Mouse (Mus musculus) midbrain, embryonic 15.5 days (tissue): ENCODE measurements around the gene Itpr1. TPM values are rescaled to one million over a fixed set of nuclear protein-coding genes. Genes with fewer than 3 reads are reported as not detected.
"Not testable (repeated sequence)": the region's sequence is repeated elsewhere in the genome, so short reads cannot be mapped to it uniquely, and the experiment has no call there.

Experiments used
- ATAC-seq: fragments of 200-750 bp; cut with Nextera tagmentation; replicated peaks from 2 replicates; pipeline ENCODE4 v1.8.0; 2017; ENCODE audit warnings: moderate TSS enrichment
- H3K27ac ChIP-seq: fragments of 300-500 bp; sonication (generic); 2 replicates; pipeline ENCODE4 v1.5.1; 2015; ENCODE audit warnings: mild to moderate bottlenecking, inconsistent platforms
- H3K27me3 ChIP-seq: fragments of 300-500 bp; sonication (generic); replicated peaks from 2 replicates; pipeline ENCODE4 v1.6.1; 2015; ENCODE audit warnings: inconsistent platforms
- H3K36me3 ChIP-seq: fragments of 300-500 bp; sonication (generic); replicated peaks from 2 replicates; pipeline ENCODE4 v1.6.1; 2015; ENCODE audit warnings: inconsistent platforms
- H3K4me1 ChIP-seq: fragments of 300-500 bp; sonication (generic); 2 replicates; pipeline ENCODE4 v1.6.1; 2015; ENCODE audit warnings: inconsistent platforms
- H3K4me2 ChIP-seq: fragments of 300-500 bp; sonication (generic); 2 replicates; pipeline ENCODE4 v1.6.1; 2015; ENCODE audit warnings: inconsistent platforms, mild to moderate bottlenecking, moderate library complexity
- H3K4me3 ChIP-seq: fragments of 300-500 bp; sonication (generic); 2 replicates; pipeline ENCODE4 v1.5.1; 2015; ENCODE audit warnings: mild to moderate bottlenecking, inconsistent platforms
- H3K9ac ChIP-seq: fragments of 300-500 bp; sonication (generic); 2 replicates; pipeline ENCODE4 v1.6.1; 2015; ENCODE audit warnings: mild to moderate bottlenecking, inconsistent platforms
- H3K9me3 ChIP-seq: fragments of 300-500 bp; sonication (generic); 2 replicates; pipeline ENCODE4 v1.6.1; 2016; ENCODE audit warnings: inconsistent platforms
- WGBS: fragments of 180-500 bp; shearing (Covaris S2); methylation state at CpG from one replicate; pipeline ENCODE4 v1.1.7; 2015; ENCODE audit warnings: mixed read lengths; 5-methylcytosine and 5-hydroxymethylcytosine counted together
- polyA plus RNA-seq: library from polyadenylated mRNA; unstranded; fragments of >200 nt; fragmentation: Nextera tagmentation; extraction: Ambion mirVana; gene quantifications from 2 replicates; pipeline ENCODE4 v1.2.1, GENCODE M21; 2015

Itpr1 gene
- polyA plus RNA-seq, 1 experiment from 2014 or later = 4.7 TPM

DNA sequence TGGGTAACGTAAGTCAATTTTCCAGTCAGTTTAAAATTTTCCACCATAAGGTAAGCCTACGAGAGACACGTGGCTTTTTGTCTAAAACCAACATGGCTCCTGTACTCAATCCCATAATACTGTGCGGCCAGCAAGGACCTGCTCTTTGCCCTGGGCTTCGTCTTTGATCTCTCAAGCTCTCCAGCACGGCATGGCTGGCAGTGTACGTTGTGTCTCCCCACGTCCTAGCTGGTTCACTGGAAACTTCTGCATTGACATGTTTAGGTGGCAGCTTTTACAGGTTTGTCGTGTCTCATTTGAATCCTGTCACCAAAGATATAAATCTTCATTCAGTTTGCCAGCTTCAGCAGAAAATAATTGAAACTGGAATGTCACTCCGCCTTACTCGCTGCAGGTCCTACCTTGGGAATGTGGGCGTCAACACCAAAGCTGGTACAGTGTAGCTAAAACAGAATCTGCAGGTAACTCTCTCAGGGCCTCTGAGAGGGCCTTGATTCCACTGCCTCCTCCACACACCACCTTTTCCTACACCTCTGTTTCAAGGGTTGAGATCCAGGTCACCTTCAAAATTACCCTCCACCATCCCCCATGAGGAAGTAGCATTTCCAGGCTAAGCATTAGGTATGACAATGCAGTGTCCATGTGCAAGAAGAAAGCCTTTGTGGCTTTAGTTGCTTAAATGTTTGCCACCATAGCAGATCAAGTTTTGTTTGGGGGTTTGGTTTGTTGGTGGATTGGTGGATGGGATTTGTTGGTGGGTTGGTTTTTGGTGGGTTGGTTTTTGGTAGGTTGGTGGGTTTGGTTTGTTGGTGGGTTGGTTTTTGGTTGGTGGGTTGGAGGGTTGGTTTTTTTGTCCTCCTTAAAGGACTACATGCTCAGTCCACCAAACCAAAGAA lies 339.1 kb downstream of the Itpr1 start:
- Histone ChIP-seq H3K4me2 (no peak overlapping the region), H3K9ac (no peak overlapping the region), H3K4me3 (no peak overlapping the region), H3K4me1 (no peaks in the 10 kb centered on the region), H3K27me3 (no peaks in the 10 kb centered on the region), H3K36me3 (no peaks in the 10 kb centered on the region), H3K9me3 (no peaks in the 10 kb centered on the region), H3K27ac (no peak overlapping the region)
- no peak for ATAC-seq
- 90% methylated on average over 12 of the region's 12 CpGs for WGBS

DNA sequence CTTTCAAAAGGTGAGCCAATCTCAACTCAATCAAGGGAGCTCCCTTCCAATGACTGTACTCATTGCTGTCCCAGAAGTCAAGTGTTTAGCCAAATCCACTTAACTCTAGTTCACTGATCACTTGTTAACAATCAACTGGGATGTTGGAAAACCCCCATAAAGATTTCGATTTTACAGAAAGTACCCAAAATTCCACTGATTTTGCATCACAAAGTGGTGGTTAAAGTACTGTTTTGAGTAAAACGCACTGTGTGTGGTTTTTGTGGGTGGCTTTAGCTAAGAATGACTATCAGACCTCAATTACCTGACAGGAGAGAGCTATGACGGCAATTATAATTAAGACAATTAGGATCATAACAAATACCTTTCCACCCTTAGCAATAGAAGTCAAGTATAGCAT lies 340.1 kb downstream of the Itpr1 start:
- no peak for ATAC-seq
- 88% methylated on average over 3 of the region's 3 CpGs for WGBS

DNA sequence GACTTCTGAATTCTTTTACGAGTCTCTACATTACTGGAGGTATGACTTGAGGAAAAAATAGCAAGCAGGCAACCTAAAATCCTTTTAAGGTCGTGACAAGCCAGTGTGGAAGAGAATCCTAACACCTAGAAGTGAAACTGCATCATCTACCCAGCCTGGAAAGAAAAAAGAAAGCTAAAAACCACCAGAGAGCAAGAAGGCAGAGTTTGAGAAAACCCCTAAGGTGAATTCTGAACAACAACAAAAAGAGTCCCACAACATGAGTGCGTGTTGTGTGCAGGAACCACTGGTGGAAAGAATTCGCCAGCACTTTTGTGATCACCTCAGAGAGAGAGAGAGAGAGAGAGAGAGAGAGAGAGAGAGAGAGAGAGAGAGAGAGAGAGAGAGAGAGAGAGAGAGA lies 340.6 kb downstream of the Itpr1 start:
- Histone ChIP-seq H3K27ac (no peak overlapping the region), H3K36me3 (no peaks in the 10 kb centered on the region), H3K4me3 (no peak overlapping the region), H3K27me3 (no peaks in the 10 kb centered on the region), H3K9ac (no peak overlapping the region), H3K4me2 (no peak overlapping the region), H3K9me3 (no peaks in the 10 kb centered on the region), H3K4me1 (no peaks in the 10 kb centered on the region)
- 84% methylated on average over 4 of the region's 4 CpGs for WGBS
- ATAC-seq = no peak

More for the DNA sequence above, 340.1 kb downstream of the Itpr1 start:
- no peaks in the 10 kb centered on the region for H3K9me3 ChIP-seq
- no peak overlapping the region for H3K27ac ChIP-seq
- H3K4me1 ChIP-seq = no peaks in the 10 kb centered on the region
- H3K27me3 ChIP-seq = no peaks in the 10 kb centered on the region
- no peak overlapping the region for H3K9ac ChIP-seq
- no peaks in the 10 kb centered on the region for H3K36me3 ChIP-seq
- H3K4me3 ChIP-seq = no peak overlapping the region
- no peak overlapping the region for H3K4me2 ChIP-seq

DNA sequence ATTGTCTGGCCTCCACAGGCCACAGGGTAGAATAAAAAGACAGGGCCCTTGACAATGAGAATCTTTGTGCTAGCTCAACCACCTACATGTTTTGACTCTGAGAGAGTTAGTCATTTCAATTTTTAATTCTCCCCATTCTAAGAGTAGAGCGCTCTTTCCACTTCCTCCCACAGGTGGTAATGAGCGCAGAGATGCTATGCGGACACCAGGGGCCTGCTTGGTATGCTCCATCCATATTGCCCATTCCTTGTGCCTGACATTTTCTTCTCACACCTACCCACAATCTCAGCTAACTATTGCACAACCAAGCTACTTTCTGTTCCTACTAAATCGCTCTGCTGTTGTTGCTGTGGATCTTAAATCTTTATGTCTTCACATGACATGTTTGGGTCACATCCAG lies 341.5 kb downstream of the Itpr1 start:
- Histone ChIP-seq H3K9ac (no peak overlapping the region), H3K27ac (no peak overlapping the region), H3K4me3 (no peak overlapping the region), H3K4me2 (no peak overlapping the region), H3K27me3 (no peaks in the 10 kb centered on the region), H3K36me3 (no peaks in the 10 kb centered on the region), H3K9me3 (no peaks in the 10 kb centered on the region), H3K4me1 (no peaks in the 10 kb centered on the region)
- ATAC-seq = no peak
- WGBS = 96% methylated on average over 4 of the region's 4 CpGs

DNA sequence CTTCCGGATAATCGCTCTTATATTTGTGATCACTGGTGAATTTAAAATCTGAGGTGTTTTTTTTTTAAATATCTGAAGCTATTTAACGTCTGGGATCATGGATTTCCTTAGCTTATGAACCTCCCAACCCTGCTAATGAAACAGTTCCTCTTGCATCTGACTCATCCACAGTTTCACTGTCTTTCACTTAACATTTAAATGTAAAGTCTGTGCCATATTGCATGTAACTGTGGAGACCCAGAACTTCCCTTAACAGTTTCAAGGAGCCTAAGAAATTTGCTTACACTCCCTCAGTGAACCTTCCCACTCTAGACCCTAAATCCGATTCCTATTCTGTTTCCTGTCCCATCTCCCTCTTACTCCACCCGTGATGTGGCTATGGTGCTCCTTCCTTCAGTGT lies 342.0 kb downstream of the Itpr1 start:
- Histone ChIP-seq H3K4me1 (no peaks in the 10 kb centered on the region), H3K4me3 (no peak overlapping the region), H3K9me3 (no peaks in the 10 kb centered on the region), H3K27ac (no peak overlapping the region), H3K27me3 (no peaks in the 10 kb centered on the region), H3K4me2 (no peak overlapping the region), H3K9ac (no peak overlapping the region), H3K36me3 (no peaks in the 10 kb centered on the region)
- no peak for ATAC-seq
- WGBS = 84% methylated on average over 5 of the region's 5 CpGs

DNA sequence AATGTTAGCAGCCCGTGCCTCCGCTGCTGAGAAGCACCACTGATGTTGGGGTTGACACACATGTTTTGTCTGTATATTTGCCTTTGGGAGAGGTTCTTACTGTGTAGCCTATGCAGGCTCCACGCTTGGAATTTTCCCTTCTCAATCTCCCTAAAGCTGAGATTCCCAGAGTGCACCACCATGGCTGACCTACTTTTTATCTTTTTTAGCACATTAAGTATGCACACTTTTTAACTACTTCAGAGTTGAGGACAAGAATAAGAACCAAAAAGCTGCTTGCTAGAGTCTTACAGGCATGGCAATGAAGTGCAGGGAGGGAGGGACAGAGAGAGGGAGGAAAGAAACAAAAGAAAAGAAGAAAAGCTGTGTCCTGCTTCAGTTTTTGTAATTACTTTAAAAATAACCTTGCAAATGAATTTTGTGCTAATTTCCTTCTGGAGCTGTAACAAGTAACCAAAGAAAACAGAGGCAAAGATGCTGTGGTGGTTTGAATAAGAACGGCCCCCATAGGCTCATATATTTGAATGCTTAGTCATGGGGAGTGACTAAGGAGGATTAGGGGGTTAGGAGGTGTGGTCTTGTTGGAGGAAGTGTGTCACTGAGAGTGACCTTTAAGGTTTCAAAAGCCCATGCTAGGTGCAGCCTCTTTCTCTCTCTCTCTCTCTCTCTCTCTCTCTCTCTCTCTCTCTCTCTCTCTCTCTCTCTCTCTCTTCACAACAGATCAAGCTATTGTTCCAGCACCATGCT lies 344.9 kb downstream of the Itpr1 start:
- Histone ChIP-seq H3K36me3 (no peaks in the 10 kb centered on the region), H3K4me2 (no peak overlapping the region), H3K27me3 (no peaks in the 10 kb centered on the region), H3K4me3 (no peak overlapping the region), H3K9me3 (no peaks in the 10 kb centered on the region), H3K27ac (no peak overlapping the region), H3K9ac (no peak overlapping the region), H3K4me1 (no peaks in the 10 kb centered on the region)
- ATAC-seq = no peak
- 92% methylated on average over 4 of the region's 4 CpGs for WGBS

DNA sequence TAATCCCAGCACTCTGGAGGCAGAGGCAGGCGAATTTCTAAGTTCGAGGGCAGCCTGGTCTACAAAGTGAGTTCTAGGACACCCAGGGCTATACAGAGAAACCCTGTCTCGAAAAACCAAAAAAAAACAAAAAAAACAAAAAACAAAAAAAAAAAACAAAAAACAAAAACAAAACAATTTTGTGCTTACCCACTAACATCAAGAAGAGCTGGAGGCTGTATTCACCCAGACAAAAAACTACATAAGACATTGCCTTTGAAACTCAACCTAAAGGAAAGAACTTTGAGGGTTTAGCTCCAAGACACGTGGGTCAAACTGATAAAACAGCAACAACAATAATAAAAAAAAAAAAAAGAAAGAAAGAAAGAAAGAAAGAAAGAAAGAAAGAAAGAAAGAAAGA lies 346.3 kb downstream of the Itpr1 start:
- not testable (repeated sequence) for H3K36me3 ChIP-seq, H3K4me3 ChIP-seq, H3K9ac ChIP-seq, H3K27ac ChIP-seq, H3K9me3 ChIP-seq, ATAC-seq, H3K4me1 ChIP-seq, H3K4me2 ChIP-seq, H3K27me3 ChIP-seq
- 93% methylated on average over 4 of the region's 4 CpGs for WGBS

DNA sequence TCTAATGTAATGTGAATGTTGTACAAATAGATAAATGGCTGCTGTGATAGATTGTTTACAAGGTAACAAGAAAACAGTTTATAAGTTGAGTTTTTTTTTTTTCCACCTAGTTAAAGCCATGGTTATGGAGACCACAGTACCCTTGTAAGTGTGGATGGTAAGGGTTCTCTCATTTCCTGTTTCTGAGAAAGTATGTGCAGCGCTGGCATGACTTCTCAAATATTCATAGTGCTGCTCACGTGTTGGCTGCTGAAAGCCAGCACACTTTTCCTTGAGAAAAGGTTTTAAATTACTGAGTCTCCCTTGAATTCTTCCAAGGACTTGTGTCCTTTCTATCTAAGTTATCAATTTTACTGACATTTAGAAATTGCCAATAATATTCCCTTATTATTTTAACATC lies 350.1 kb downstream of the Itpr1 start:
- no peak overlapping the region for H3K4me2 ChIP-seq
- H3K4me3 ChIP-seq = no peak overlapping the region
- no peaks in the 10 kb centered on the region for H3K9me3 ChIP-seq
- no peak for ATAC-seq
- no peak overlapping the region for H3K9ac ChIP-seq
- no peaks in the 10 kb centered on the region for H3K4me1 ChIP-seq
- 92% methylated on average over 2 of the region's 2 CpGs for WGBS
- H3K27me3 ChIP-seq = no peaks in the 10 kb centered on the region
- H3K27ac ChIP-seq = no peak overlapping the region
- no peaks in the 10 kb centered on the region for H3K36me3 ChIP-seq

DNA sequence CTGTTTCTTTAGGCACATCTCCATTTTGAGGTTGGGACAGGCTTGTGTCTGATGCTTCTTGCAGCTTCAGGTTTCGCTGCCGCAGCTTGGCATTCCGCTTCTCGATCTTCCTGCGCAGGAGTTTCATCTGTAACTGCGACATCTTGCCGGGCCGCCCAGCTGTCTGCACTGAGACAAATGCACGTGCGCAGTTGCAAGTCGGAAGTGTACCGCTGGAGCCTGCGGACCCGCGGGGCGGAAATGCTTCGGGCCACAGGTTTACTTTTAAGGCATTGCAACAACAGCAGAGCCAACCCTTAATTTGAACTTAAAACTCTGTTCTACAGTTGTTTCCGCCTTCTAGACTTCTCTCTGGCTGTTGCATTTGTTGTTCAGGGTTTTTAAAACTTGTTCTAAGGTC lies 352.6 kb downstream of the Itpr1 start:
- not testable (repeated sequence) for ATAC-seq
- 78% methylated on average over 18 of the region's 18 CpGs for WGBS

DNA sequence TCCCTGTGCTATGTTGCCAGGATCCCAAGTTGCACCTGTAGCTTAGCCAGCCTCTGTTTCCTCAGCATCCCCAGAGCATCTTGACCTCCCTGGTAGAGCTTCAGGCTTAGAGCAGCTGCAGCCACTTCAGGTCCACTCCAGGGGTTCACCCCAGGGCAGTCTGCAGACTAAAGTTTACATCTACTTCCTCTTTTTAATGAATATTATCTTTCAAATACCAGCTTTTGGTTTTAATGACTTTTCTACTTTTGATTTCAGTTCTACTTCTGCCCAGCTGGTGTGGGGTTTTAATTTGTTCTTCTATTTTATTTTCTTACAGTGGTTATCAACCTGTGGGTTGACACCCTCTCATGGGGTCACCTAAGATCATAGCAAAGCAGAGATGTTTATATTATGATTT lies 353.7 kb downstream of the Itpr1 start:
- Histone ChIP-seq H3K27ac (no peak overlapping the region), H3K36me3 (no peaks in the 10 kb centered on the region), H3K4me3 (no peak overlapping the region), H3K9me3 (no peaks in the 10 kb centered on the region), H3K27me3 (no peaks in the 10 kb centered on the region), H3K4me2 (no peak overlapping the region), H3K9ac (no peak overlapping the region), H3K4me1 (peaks cover 12% of the 10 kb centered on the region; the same call in 1 of the 2 replicates)
- ATAC-seq = no peak

More for the DNA sequence above, 352.6 kb downstream of the Itpr1 start:
- not testable (repeated sequence) for H3K4me1 ChIP-seq, H3K9ac ChIP-seq, H3K36me3 ChIP-seq, H3K27ac ChIP-seq, H3K4me3 ChIP-seq, H3K4me2 ChIP-seq, H3K27me3 ChIP-seq, H3K9me3 ChIP-seq

DNA sequence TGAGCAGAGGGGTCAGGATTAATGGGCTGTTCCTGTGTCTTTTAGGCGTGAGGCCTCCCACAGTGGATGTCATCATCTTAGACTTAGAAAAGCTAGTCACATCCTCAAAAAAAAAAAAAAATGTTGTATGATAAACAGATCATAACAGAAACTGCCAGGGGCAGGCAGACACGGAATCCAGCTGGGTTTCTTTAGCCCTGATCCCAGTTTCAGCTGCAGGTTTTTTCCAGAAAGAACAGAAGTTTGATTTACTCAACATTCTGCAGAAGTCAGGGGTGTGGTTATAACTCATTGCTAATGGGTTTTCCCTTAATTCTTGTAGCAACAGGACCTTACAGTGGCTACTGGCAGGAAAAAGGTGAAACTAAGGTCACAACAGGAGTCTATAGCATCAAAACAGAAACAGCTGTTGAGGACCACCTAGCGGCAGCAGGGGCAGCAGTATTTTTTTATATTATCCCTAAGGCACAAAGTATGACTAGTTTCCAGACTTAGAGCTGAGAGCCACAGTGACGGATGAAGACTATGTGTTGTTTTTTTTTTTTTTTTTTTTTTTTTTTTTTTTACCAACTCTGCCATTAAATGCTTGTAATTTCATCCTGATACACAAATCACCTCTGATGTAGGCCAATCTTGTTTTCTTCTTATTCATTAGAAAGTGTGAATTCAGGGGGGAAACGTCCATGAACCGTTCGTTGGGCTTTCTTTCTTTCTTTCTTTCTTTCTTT lies 356.7 kb downstream of the Itpr1 start:
- Histone ChIP-seq H3K4me2 (no peak overlapping the region), H3K9ac (no peak overlapping the region), H3K4me3 (no peak overlapping the region), H3K4me1 (peaks cover 14% of the 10 kb centered on the region; the same call in 1 of the 2 replicates), H3K9me3 (no peaks in the 10 kb centered on the region), H3K36me3 (no peaks in the 10 kb centered on the region), H3K27me3 (no peaks in the 10 kb centered on the region), H3K27ac (no peak overlapping the region)
- WGBS = 69% methylated on average over 7 of the region's 7 CpGs
- ATAC-seq = no peak

DNA sequence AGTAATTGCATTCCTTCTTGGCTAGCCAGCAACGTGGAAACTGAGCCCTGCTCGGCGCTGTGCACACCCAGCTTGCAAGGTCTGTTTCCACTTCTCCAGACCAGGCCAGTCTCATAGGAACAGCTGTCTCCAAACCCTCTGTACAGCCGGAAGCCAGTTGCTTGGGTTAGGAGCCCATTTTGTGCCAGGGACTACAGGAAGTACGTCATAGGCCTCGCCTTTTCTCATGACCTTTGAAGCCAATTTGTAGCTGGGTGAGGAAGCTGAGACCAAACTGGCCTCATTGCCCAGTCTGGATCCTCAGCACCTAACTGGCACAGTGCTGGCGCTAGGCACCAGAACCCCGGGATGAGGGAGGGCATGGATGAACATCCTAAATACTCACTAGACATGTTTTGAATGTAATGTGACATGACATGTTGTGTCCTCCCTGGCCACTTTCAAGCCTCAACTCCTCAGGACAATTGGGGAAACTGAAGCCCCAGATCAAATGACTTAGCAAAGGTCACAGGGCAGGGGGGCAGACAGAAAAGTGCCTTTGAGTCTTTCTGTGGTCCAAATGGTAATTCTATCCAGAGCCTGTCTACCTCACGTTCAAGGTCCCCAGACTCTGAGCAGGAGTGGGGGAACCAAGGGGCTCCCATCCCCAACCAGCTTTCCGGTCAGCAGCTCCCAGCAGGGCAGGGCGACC lies 357.6 kb downstream of the Itpr1 start:
- Histone ChIP-seq H3K9ac (peak overlapping the region; percentile 23; the same call in 1 of the 2 replicates), H3K4me2 (peak overlapping the region; percentile 69), H3K27ac (no peak overlapping the region), H3K4me1 (peaks cover 14% of the 10 kb centered on the region; the same call in 1 of the 2 replicates), H3K4me3 (peak overlapping the region; percentile 33), H3K9me3 (no peaks in the 10 kb centered on the region), H3K27me3 (no peaks in the 10 kb centered on the region), H3K36me3 (no peaks in the 10 kb centered on the region)
- ATAC-seq = peak; percentile 28; the same call in 1 of the 2 replicates
- 34% methylated on average over 11 of the region's 11 CpGs for WGBS
